Mouse (Mus musculus): ENCODE results near the gene Ntn1.

The Ntn1 gene

GRCm38 (mm10) chr11:68211924-68212578 is 188.6 kb downstream of the Ntn1 start:
- DNase-seq (ENCODE audit: low spot score) = peak; percentile 60

- no peak for DNase-seq (ENCODE audit: low spot score)
These were observed 189.9 kb downstream of the Ntn1 start for GRCm38 (mm10) chr11:68210714-68211113.

GRCm38 (mm10) chr11:68209506-68209905 is 191.1 kb downstream of the Ntn1 start:
- no peak for DNase-seq (ENCODE audit: low spot score)

- no peak for DNase-seq (ENCODE audit: low spot score)
These were observed 192.0 kb downstream of the Ntn1 start for GRCm38 (mm10) chr11:68208582-68208981.

- DNase-seq (ENCODE audit: low spot score) = no peak
These were observed 192.6 kb downstream of the Ntn1 start for GRCm38 (mm10) chr11:68208023-68208422.

- no peak for DNase-seq (ENCODE audit: low spot score)
These were observed 194.9 kb downstream of the Ntn1 start for GRCm38 (mm10) chr11:68205572-68206229.

- no peak for DNase-seq (ENCODE audit: low spot score)
These were observed 196.2 kb downstream of the Ntn1 start for GRCm38 (mm10) chr11:68204407-68204806.

- DNase-seq (ENCODE audit: low spot score) = no peak
These were observed 196.8 kb downstream of the Ntn1 start for GRCm38 (mm10) chr11:68203658-68204315.

GRCm38 (mm10) chr11:68202561-68202960 is 198.1 kb downstream of the Ntn1 start:
- no peak for DNase-seq (ENCODE audit: low spot score)

GRCm38 (mm10) chr11:68201811-68202459 is 198.7 kb downstream of the Ntn1 start:
- DNase-seq (ENCODE audit: low spot score) = no peak

GRCm38 (mm10) chr11:68201063-68201462 is 199.6 kb downstream of the Ntn1 start:
- no peak for DNase-seq (ENCODE audit: low spot score)

GRCm38 (mm10) chr11:68200500-68200899 is 200.1 kb downstream of the Ntn1 start:
- no peak for DNase-seq (ENCODE audit: low spot score)

- no peak for DNase-seq (ENCODE audit: low spot score)
These were observed 200.7 kb downstream of the Ntn1 start for GRCm38 (mm10) chr11:68199801-68200423.

- no peak for DNase-seq (ENCODE audit: low spot score)
These were observed 201.5 kb downstream of the Ntn1 start for GRCm38 (mm10) chr11:68199103-68199502.

GRCm38 (mm10) chr11:68198696-68199095 is 201.9 kb downstream of the Ntn1 start:
- no peak for DNase-seq (ENCODE audit: low spot score)

- DNase-seq (ENCODE audit: low spot score) = no peak
These were observed 203.2 kb downstream of the Ntn1 start for GRCm38 (mm10) chr11:68197471-68197870.

GRCm38 (mm10) chr11:68196566-68196965 is 204.1 kb downstream of the Ntn1 start:
- no peak for DNase-seq (ENCODE audit: low spot score)

GRCm38 (mm10) chr11:68195693-68196176 is 204.9 kb downstream of the Ntn1 start:
- DNase-seq (ENCODE audit: low spot score) = no peak

GRCm38 (mm10) chr11:68195168-68195567 is 205.5 kb downstream of the Ntn1 start:
- no peak for DNase-seq (ENCODE audit: low spot score)

- DNase-seq (ENCODE audit: low spot score) = no peak
These were observed 209.8 kb downstream of the Ntn1 start for GRCm38 (mm10) chr11:68190849-68191248.

GRCm38 (mm10) chr11:68188695-68189201 is 211.9 kb downstream of the Ntn1 start:
- DNase-seq (ENCODE audit: low spot score) = no peak

- DNase-seq (ENCODE audit: low spot score) = no peak
These were observed 213.4 kb downstream of the Ntn1 start for GRCm38 (mm10) chr11:68187242-68187641.
